Mouse (Mus musculus) neural tube, embryonic 12.5 days (tissue): ENCODE results near the gene Hdhd5. TPM values are rescaled to one million over a fixed set of nuclear protein-coding genes. Genes with fewer than 3 reads are reported as not detected.

Experiments used
- ATAC-seq: fragments of 200-750 bp; cut with Nextera tagmentation; 2 replicates; pipeline ENCODE4 v1.8.0; 2017; ENCODE audit warnings: low read depth, mild to moderate bottlenecking, moderate TSS enrichment, moderate library complexity; ENCODE audit not compliant: low FRiP score
- H3K27ac ChIP-seq: fragments of 300-500 bp; sonication (generic); 2 replicates; pipeline ENCODE4 v1.5.1; 2016
- H3K27me3 ChIP-seq: fragments of 300-500 bp; sonication (generic); replicated peaks from 2 replicates; pipeline ENCODE4 v1.6.1; 2016; ENCODE audit warnings: mild to moderate bottlenecking
- H3K36me3 ChIP-seq: fragments of 300-500 bp; sonication (generic); 2 replicates; pipeline ENCODE4 v1.6.1; 2016; ENCODE audit warnings: mild to moderate bottlenecking
- H3K4me1 ChIP-seq: fragments of 300-500 bp; sonication (generic); 2 replicates; pipeline ENCODE4 v1.6.1; 2016
- H3K4me2 ChIP-seq: fragments of 300-500 bp; sonication (generic); replicated peaks from 2 replicates; pipeline ENCODE4 v1.6.1; 2016; ENCODE audit warnings: mild to moderate bottlenecking
- H3K4me3 ChIP-seq: fragments of 300-500 bp; sonication (generic); 2 replicates; pipeline ENCODE4 v1.5.1; 2016
- H3K9ac ChIP-seq: fragments of 300-500 bp; sonication (generic); 2 replicates; pipeline ENCODE4 v1.6.1; 2016; ENCODE audit warnings: mild to moderate bottlenecking
- H3K9me3 ChIP-seq: fragments of 300-500 bp; sonication (generic); 2 replicates; pipeline ENCODE4 v1.6.1; 2016; ENCODE audit warnings: mild to moderate bottlenecking
- WGBS: fragments of 180-500 bp; shearing (Covaris S2); methylation state at CpG from one replicate; pipeline ENCODE4 v1.1.7; 2016; 5-methylcytosine and 5-hydroxymethylcytosine counted together
- polyA plus RNA-seq: library from polyadenylated mRNA; unstranded; fragments of >200 nt; fragmentation: Nextera tagmentation; extraction: Ambion mirVana; gene quantifications from 2 replicates; pipeline ENCODE4 v1.2.1, GENCODE M21; 2016

Gene Hdhd5
- polyA plus RNA-seq, 1 experiment from 2014 or later: 23.6 TPM

DNA sequence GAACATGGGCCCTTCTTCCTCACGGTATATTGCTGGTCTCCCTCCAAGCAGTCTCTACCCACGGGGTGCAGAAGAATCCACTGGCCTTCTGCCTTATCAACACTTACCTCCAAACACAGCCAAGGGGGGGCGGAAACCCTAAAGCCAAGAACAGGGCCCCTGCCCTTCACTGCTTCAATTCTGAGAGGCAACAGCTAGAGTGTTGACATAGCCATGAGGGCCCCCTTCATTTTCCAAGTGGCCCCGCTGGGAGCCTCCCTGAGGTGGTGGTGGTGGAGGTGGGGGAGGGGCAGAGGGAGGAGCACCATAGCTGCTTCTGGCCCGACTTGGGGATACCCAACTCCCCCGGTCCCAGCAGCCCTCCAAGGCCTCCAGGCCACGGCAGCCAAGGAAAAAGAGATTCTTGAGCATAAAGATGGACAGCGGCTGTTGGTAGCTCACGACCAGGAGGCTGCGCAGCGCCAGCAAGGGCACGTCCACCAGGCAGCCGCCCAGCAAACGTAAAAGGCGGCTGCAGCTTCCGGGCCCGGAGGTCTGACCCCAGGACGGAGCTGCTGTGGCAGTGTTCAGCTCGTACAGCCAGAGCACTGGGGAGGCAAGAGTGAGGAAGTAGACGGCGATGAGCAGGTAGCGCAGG is 39.1 kb downstream of the Hdhd5 start:
- 12% methylated on average over 22 of the region's 22 CpGs for WGBS
- Histone ChIP-seq H3K36me3 (no peaks in the 10 kb centered on the region), H3K9ac (peak overlapping the region; percentile 88), H3K9me3 (no peaks in the 10 kb centered on the region), H3K4me1 (peaks cover 52% of the 10 kb centered on the region), H3K4me3 (peak overlapping the region; percentile 81), H3K27me3 (peaks cover 19% of the 10 kb centered on the region), H3K4me2 (peak overlapping the region; percentile 86), H3K27ac (no peak overlapping the region)
- ATAC-seq: no peak

DNA sequence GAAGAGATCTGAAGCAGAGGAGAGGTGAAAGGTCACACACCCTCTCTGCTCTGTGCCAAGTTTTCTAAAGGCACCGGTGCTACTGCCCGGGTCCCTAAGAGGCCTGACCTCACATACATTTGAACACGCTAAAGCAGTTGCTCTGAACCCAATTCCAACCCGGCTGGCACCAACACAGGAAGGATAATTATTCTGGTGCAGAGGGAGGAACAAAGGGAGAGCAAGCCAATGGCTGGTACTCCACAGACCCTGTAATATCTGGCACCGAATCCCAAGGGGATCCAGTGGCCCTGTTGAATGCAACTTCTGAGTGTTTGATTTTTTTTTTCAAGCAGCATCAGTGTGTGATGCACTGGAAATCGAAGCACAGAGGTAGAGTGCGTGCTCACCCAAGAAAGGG is 40.1 kb downstream of the Hdhd5 start:
- H3K9ac ChIP-seq: no peak overlapping the region
- peaks cover 19% of the 10 kb centered on the region for H3K27me3 ChIP-seq
- H3K4me2 ChIP-seq: peak overlapping the region; percentile 86
- H3K4me3 ChIP-seq: no peak overlapping the region
- 46% methylated on average over 7 of the region's 7 CpGs for WGBS
- no peak overlapping the region for H3K27ac ChIP-seq
- H3K36me3 ChIP-seq: no peaks in the 10 kb centered on the region
- H3K4me1 ChIP-seq: peaks cover 46% of the 10 kb centered on the region
- no peak for ATAC-seq
- H3K9me3 ChIP-seq: no peaks in the 10 kb centered on the region

DNA sequence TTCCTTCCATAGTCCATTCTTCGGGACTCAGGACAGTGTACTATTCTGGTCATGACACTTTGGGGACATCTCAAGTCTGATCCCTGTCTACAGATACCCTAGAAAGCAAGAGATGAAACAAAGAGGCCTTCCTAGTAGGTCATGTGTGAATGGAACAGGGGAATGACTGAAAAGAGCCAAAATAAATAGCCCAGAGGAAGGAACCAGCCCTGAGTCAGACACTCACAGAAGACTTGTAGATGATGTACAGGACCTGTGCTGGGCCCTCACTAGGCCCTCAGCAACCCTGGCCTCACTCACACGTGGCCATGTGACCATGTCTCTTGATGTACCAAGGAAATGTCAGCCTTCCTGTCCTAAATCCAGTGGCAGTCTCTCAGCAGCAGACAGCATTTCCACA is 41.7 kb downstream of the Hdhd5 start:
- Histone ChIP-seq H3K4me1 (peaks cover 43% of the 10 kb centered on the region), H3K36me3 (no peaks in the 10 kb centered on the region), H3K4me3 (no peak overlapping the region), H3K27ac (no peak overlapping the region), H3K9ac (no peak overlapping the region), H3K4me2 (peak overlapping the region; percentile 86; the same call in 1 of the 2 replicates), H3K27me3 (peaks cover 16% of the 10 kb centered on the region), H3K9me3 (no peaks in the 10 kb centered on the region)
- no peak for ATAC-seq
- WGBS: 57% methylated on average over 2 of the region's 2 CpGs

DNA sequence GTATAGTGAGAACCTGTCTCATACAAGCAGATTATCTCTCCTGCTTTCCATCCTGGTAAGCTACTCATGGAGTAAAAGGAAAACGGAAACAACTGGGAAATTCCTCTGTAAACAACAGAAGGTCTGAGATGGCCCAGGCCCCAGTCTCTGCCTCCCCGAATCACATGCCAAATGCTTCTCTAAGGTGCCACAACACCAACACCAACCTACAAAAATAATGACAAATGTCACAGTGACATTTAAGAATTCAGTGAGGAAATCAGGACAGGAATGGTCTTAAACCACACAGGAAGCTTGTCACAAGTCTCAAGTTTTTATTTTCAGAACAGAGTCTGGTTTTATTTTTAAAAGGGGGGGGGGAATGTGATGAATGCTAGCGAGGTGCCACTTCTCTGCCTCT is 42.5 kb downstream of the Hdhd5 start:
- Histone ChIP-seq H3K36me3 (no peaks in the 10 kb centered on the region), H3K4me1 (peaks cover 40% of the 10 kb centered on the region), H3K27me3 (peaks cover 16% of the 10 kb centered on the region), H3K27ac (no peak overlapping the region), H3K9ac (no peak overlapping the region), H3K4me2 (no peak overlapping the region), H3K4me3 (no peak overlapping the region), H3K9me3 (no peaks in the 10 kb centered on the region)
- 80% methylated on average over 3 of the region's 3 CpGs for WGBS
- ATAC-seq: no peak

DNA sequence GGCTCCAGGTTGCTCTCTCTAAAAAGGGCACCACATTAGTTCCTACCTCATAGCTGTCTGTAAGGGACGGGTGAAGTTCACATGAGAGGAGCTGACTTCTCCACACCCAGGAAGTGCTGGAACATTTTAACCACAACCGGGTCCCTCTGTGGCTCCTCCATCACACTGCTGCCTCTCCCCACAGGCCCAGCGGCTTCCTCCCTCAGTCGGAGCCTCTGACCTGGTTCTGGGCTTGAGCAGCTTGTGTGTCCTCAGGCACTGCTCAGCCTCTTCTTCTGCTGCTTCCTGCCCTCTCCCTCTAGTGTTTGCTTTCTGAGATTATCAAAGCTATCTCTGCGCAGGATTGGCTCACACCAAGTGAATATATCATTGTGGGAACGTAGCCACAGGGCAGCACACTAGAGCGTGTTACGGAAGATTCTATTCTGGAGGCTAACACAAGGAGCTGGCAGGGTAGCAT is 45.0 kb downstream of the Hdhd5 start:
- Histone ChIP-seq H3K4me3 (no peak overlapping the region), H3K4me2 (no peak overlapping the region), H3K9me3 (no peaks in the 10 kb centered on the region), H3K36me3 (peaks cover 11% of the 10 kb centered on the region), H3K4me1 (peaks cover 15% of the 10 kb centered on the region), H3K9ac (no peak overlapping the region), H3K27me3 (no peaks in the 10 kb centered on the region), H3K27ac (no peak overlapping the region)
- WGBS: 69% methylated on average over 8 of the region's 8 CpGs
- no peak for ATAC-seq

DNA sequence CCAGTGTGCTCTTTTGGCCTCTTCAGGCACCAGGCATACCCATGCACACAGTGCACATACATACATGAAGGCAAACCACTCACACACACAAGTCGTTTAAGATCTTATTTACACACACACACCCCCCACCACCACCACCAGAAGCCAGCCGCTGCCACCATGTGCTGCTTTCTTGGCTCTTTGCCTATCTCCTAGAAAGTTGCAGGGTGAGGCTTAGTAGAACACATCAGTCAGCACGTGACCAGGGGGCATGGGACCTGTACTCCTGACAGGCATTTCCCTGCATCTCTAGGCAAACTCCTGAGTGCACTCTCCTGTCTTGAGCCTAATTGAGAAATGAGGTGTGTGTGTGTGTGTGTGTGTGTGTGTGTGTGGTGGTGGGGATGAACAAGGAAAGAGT is 46.1 kb downstream of the Hdhd5 start:
- Histone ChIP-seq H3K36me3 (peaks cover 18% of the 10 kb centered on the region), H3K27ac (no peak overlapping the region), H3K9me3 (no peaks in the 10 kb centered on the region), H3K4me2 (no peak overlapping the region), H3K4me3 (no peak overlapping the region), H3K9ac (no peak overlapping the region), H3K4me1 (peaks cover 6% of the 10 kb centered on the region), H3K27me3 (no peaks in the 10 kb centered on the region)
- no peak for ATAC-seq
- 89% methylated on average over 3 of the region's 3 CpGs for WGBS

DNA sequence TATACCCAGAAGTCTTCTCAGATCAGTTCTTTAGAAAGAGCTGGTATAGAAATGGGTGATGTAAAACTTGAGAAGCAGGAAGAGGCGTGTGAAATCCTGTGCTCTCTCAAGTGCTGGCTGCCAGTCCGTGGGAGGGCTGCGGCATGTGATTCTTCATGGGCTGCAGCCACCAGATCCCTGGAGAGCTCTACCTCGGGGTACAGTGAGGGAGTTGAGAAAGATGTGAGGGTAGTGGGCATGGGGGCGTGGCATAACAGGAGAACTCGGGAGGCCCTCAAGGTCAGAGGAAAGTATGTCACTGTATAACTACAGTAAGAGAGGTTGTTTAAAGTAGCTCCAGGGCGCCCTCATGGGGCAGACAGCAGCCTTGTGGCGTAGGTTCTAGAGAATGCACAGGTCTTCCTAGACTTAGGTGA is 47.9 kb downstream of the Hdhd5 start:
- no peaks in the 10 kb centered on the region for H3K4me1 ChIP-seq
- 37% methylated on average over 8 of the region's 8 CpGs for WGBS
- no peak overlapping the region for H3K9ac ChIP-seq
- H3K27ac ChIP-seq: no peak overlapping the region
- ATAC-seq: peak; percentile 39
- H3K27me3 ChIP-seq: no peaks in the 10 kb centered on the region
- H3K4me2 ChIP-seq: no peak overlapping the region
- H3K36me3 ChIP-seq: peaks cover 26% of the 10 kb centered on the region
- H3K9me3 ChIP-seq: no peaks in the 10 kb centered on the region
- no peak overlapping the region for H3K4me3 ChIP-seq

DNA sequence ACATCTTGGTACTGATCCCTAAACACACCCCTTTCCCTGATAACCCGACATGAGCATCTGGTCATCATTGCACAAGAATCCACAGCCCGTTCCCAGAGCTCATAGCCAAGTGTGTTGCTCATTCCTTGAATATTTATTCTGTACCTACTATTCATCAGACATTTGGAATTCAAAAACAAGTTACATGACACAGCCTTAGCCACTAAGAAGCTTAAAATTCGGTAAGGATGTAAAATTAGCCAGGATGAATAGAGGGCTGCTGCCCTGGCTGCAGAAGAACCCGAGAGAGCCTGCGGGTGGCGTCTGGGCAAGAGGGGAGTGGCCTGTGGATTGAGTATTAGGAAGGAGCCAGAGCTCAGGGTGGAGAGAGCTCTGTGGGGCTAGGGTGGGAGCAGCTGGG is 48.4 kb downstream of the Hdhd5 start:
- H3K36me3 ChIP-seq: peaks cover 30% of the 10 kb centered on the region
- H3K4me2 ChIP-seq: no peak overlapping the region
- H3K4me1 ChIP-seq: no peaks in the 10 kb centered on the region
- H3K9me3 ChIP-seq: no peaks in the 10 kb centered on the region
- no peak overlapping the region for H3K4me3 ChIP-seq
- no peak overlapping the region for H3K9ac ChIP-seq
- ATAC-seq: no peak
- H3K27ac ChIP-seq: no peak overlapping the region
- H3K27me3 ChIP-seq: no peaks in the 10 kb centered on the region
- WGBS: 43% methylated on average over 6 of the region's 6 CpGs

DNA sequence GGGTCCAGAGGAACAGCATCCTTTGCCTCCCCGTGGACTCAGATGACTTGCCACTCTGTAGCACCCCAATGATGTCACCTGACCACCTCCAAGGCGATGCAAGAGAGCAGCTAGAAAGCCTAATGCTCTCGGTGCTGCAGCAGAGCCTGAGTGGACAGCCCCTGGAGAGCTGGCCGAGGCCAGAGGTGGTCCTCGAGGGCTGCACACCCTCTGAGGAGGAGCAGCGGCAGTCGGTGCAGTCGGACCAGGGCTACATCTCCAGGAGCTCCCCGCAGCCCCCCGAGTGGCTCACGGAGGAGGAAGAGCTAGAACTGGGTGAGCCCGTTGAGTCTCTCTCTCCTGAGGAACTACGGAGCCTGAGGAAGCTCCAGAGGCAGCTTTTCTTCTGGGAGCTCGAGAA is 49.1 kb downstream of the Hdhd5 start:
- WGBS: 90% methylated on average over 14 of the region's 14 CpGs

DNA sequence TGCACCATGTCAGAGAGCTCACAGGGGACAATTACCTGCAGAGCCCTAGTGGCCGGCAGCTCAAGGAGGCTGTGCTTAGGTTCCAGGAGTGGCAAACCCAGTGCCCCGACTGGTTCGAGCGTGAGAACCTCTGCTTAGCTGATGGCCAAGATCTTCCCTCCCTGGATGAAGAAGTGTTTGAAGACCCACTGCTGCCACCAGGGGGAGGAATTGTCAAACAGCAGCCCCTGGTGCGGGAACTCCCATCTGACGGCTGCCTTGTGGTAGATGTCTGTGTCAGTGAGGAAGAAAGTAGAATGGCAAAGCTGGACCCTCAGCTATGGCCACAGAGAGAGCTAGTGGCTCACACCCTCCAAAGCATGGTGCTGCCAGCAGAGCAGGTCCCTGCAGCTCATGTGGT is 49.6 kb downstream of the Hdhd5 start:
- Histone ChIP-seq H3K4me3 (no peak overlapping the region), H3K9ac (no peak overlapping the region), H3K27me3 (no peaks in the 10 kb centered on the region), H3K4me1 (no peaks in the 10 kb centered on the region), H3K4me2 (no peak overlapping the region), H3K27ac (no peak overlapping the region), H3K9me3 (no peaks in the 10 kb centered on the region), H3K36me3 (peaks cover 30% of the 10 kb centered on the region)
- 90% methylated on average over 6 of the region's 6 CpGs for WGBS
- no peak for ATAC-seq

More for the DNA sequence above, 49.1 kb downstream of the Hdhd5 start:
- ATAC-seq: no peak
- H3K4me3 ChIP-seq: no peak overlapping the region
- no peak overlapping the region for H3K4me2 ChIP-seq
- no peak overlapping the region for H3K27ac ChIP-seq
- no peak overlapping the region for H3K9ac ChIP-seq
- H3K36me3 ChIP-seq: peaks cover 30% of the 10 kb centered on the region
- H3K9me3 ChIP-seq: no peaks in the 10 kb centered on the region
- H3K27me3 ChIP-seq: no peaks in the 10 kb centered on the region
- no peaks in the 10 kb centered on the region for H3K4me1 ChIP-seq

DNA sequence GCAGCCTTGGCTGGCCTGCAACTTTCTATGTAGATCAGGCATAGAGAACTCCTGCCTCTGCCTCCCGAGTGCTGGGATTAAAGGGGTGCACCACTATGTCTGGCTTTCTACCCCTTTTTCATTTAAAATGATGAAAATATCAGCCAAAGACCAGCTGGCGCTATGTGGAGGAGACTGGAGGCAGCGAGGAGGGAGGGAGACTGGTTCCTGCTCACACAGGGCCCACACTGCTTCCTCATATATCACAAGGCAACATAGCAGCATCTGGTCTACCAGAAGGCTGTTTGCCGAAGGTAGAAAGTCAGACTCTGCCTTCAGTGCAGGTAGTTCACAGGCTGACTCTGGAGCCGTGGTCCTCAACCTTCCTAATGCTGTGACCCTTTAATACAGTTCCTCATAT is 50.8 kb downstream of the Hdhd5 start:
- no peak overlapping the region for H3K4me3 ChIP-seq
- no peak overlapping the region for H3K4me2 ChIP-seq
- WGBS: 91% methylated on average over 5 of the region's 5 CpGs
- no peaks in the 10 kb centered on the region for H3K9me3 ChIP-seq
- ATAC-seq: no peak
- no peak overlapping the region for H3K9ac ChIP-seq
- no peak overlapping the region for H3K27ac ChIP-seq
- H3K36me3 ChIP-seq: peaks cover 30% of the 10 kb centered on the region
- no peaks in the 10 kb centered on the region for H3K4me1 ChIP-seq
- H3K27me3 ChIP-seq: no peaks in the 10 kb centered on the region

DNA sequence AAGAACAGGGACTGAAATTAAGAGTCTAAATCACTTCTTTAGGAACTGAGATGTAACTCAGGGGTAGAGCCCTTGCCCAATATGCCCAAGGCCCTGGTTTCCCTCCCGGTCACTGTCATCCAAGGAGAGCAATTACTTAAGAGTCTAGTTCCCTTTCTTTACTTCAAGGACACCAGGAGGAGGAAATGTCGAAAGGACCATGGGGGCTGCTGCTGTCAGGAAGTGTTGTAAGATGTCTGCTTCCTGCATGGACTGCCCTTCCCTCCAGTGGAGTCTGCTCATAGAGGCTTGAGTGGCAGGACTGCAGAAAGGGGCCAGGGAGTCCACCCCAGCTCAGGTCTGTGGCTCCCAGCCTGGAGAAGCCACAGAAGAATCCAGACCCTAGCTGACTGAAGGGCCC is 51.8 kb downstream of the Hdhd5 start:
- H3K4me2 ChIP-seq: no peak overlapping the region
- H3K4me1 ChIP-seq: peaks cover 2% of the 10 kb centered on the region; the same call in 1 of the 2 replicates
- H3K9me3 ChIP-seq: no peaks in the 10 kb centered on the region
- H3K36me3 ChIP-seq: peaks cover 30% of the 10 kb centered on the region
- WGBS: 86% methylated on average over 2 of the region's 2 CpGs
- no peak for ATAC-seq
- H3K4me3 ChIP-seq: no peak overlapping the region
- no peaks in the 10 kb centered on the region for H3K27me3 ChIP-seq
- no peak overlapping the region for H3K9ac ChIP-seq
- no peak overlapping the region for H3K27ac ChIP-seq

DNA sequence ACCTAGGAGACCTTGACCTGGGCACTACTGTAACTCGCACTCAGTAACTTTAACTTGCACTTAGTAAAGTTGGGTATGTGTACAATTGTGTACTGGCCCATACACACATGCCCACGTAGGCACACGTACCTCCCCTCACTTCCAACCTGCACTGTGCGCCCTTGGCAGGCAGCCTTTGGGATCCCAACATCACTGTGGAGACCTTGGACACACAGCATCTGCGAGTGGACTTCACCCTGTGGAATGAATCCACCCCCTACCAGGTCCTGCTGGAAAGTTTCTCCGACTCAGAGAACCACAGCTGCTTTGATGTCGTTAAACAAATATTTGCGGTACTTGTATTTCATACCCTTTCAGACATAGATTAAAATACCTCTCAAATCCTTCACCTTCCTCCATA is 55.8 kb downstream of the Hdhd5 start:
- H3K4me2 ChIP-seq: no peak overlapping the region
- no peaks in the 10 kb centered on the region for H3K27me3 ChIP-seq
- H3K9me3 ChIP-seq: no peaks in the 10 kb centered on the region
- ATAC-seq: no peak
- H3K9ac ChIP-seq: no peak overlapping the region
- H3K27ac ChIP-seq: no peak overlapping the region
- peaks cover 37% of the 10 kb centered on the region for H3K4me1 ChIP-seq
- peaks cover 13% of the 10 kb centered on the region for H3K36me3 ChIP-seq
- WGBS: 83% methylated on average over 8 of the region's 8 CpGs
- H3K4me3 ChIP-seq: no peak overlapping the region
